Mouse (Mus musculus) CH12.LX (cell line): ENCODE results near the gene Cdh22. TPM values are rescaled to one million over a fixed set of nuclear protein-coding genes. Genes with fewer than 3 reads are reported as not detected.
A peak's percentile ranks its signal among the peaks of the same experiment; 100 is the strongest.

ENCODE experiments used
- DNase-seq: peaks from one replicate; pipeline ENCODE4 v3.0.0-alpha.2; 2013; ENCODE audit errors: extremely low read depth
- H3K27ac ChIP-seq: 2 replicates; pipeline ENCODE4 v1.5.1; 2012; ENCODE audit warnings: low read depth, mild to moderate bottlenecking, control low read depth, moderate library complexity; ENCODE audit not compliant: insufficient read depth
- H3K27me3 ChIP-seq: replicated peaks from 2 replicates; pipeline ENCODE3; 2012; ENCODE audit warnings: inconsistent platforms
- H3K36me3 ChIP-seq, 2 experiments: replicated peaks in 1 of 2; 2 replicates each; pipeline versions ENCODE3 to v1.6.1; 2012; ENCODE audit warnings: inconsistent platforms in 1 of 2, low read length in 1 of 2, mild to moderate bottlenecking in 1 of 2, mixed read lengths in 1 of 2, moderate library complexity in 1 of 2; ENCODE audit not compliant: control insufficient read depth in 1 of 2, insufficient read depth in 1 of 2
- H3K4me1 ChIP-seq, 2 experiments: 2 replicates each; pipeline ENCODE4 v1.6.1; 2012; ENCODE audit warnings: inconsistent platforms in 1 of 2, moderate library complexity in 1 of 2; ENCODE audit not compliant: insufficient read depth in 2 of 2, control insufficient read depth in 1 of 2
- H3K4me2 ChIP-seq: 2 replicates; pipeline ENCODE4 v1.6.1; 2012; ENCODE audit warnings: low read depth, mild to moderate bottlenecking, control low read depth; ENCODE audit not compliant: poor library complexity, insufficient read depth, severe bottlenecking
- H3K4me3 ChIP-seq, 3 experiments: fragments of 150-350 bp in 1 of 3; sonication (generic) in 1 of 3; replicated peaks in 1 of 3; 2 replicates each; pipeline versions ENCODE3 to v1.5.1; 2011 to 2012; ENCODE audit warnings: low read depth in 2 of 3, low read length in 2 of 3, mild to moderate bottlenecking in 2 of 3, moderate library complexity in 2 of 3, control low read depth in 1 of 3, improper control_type of control experiment in 1 of 3, inconsistent platforms in 1 of 3, mixed read lengths in 1 of 3; ENCODE audit not compliant: poor library complexity in 1 of 3
- H3K79me2 ChIP-seq: replicated peaks from 2 replicates; pipeline ENCODE4 v1.6.1; 2012; ENCODE audit warnings: mild to moderate bottlenecking, moderate library complexity; ENCODE audit not compliant: control insufficient read depth, poor library complexity, insufficient read depth, severe bottlenecking; ENCODE audit errors: extremely low read depth
- H3K9ac ChIP-seq: 2 replicates; pipeline ENCODE4 v1.6.1; 2012; ENCODE audit warnings: low read depth, mild to moderate bottlenecking, control low read depth, moderate library complexity; ENCODE audit not compliant: insufficient read depth
- H3K9me3 ChIP-seq: replicated peaks from 2 replicates; pipeline ENCODE3; 2012; ENCODE audit warnings: low read length, inconsistent platforms, mixed read lengths
- BHLHE40 ChIP-seq: IDR thresholded peaks from 2 replicates; pipeline ENCODE4 v1.6.1; 2011; ENCODE audit warnings: mild to moderate bottlenecking, low read depth, low read length, improper control_type of control experiment
- CTCF ChIP-seq, 2 experiments: IDR thresholded peaks in 1 of 2; conservative IDR thresholded peaks in 1 of 2; 2 replicates each; pipeline ENCODE4 v1.5.1; 2011 to 2012; ENCODE audit warnings: low read depth in 2 of 2, low read length in 2 of 2, improper control_type of control experiment in 1 of 2, inconsistent platforms in 1 of 2, mild to moderate bottlenecking in 1 of 2, moderate library complexity in 1 of 2
- EP300 ChIP-seq: IDR thresholded peaks from 2 replicates; pipeline ENCODE4 v1.6.1; 2011; ENCODE audit warnings: low read length, improper control_type of control experiment
- JUN ChIP-seq: IDR thresholded peaks from 2 replicates; pipeline ENCODE4 v1.6.1; 2011; ENCODE audit warnings: low read depth, mild to moderate bottlenecking, low read length, improper control_type of control experiment, moderate library complexity; ENCODE audit not compliant: insufficient read depth
- JUND ChIP-seq: conservative IDR thresholded peaks from 2 replicates; pipeline ENCODE4 v1.6.1; 2011; ENCODE audit warnings: low read depth, low read length, improper control_type of control experiment
- KAT2A ChIP-seq: IDR thresholded peaks from 2 replicates; pipeline ENCODE4 v1.6.1; 2012; ENCODE audit warnings: low read length, improper control_type of control experiment, inconsistent platforms; ENCODE audit not compliant: insufficient replicate concordance
- MAFK ChIP-seq: IDR thresholded peaks from 2 replicates; pipeline ENCODE4 v1.6.1; 2011; ENCODE audit warnings: low read length, improper control_type of control experiment; ENCODE audit not compliant: insufficient replicate concordance
- MAX ChIP-seq: IDR thresholded peaks from 2 replicates; pipeline ENCODE4 v1.6.1; 2011; ENCODE audit warnings: low read length, improper control_type of control experiment
- MEF2A ChIP-seq: IDR thresholded peaks from 2 replicates; pipeline ENCODE4 v1.6.1; 2014; ENCODE audit warnings: low read depth, mild to moderate bottlenecking, inconsistent platforms, low read length, improper control_type of control experiment, borderline replicate concordance
- MYC ChIP-seq: IDR thresholded peaks from 2 replicates; pipeline ENCODE4 v1.6.1; 2011; ENCODE audit warnings: low read depth, mild to moderate bottlenecking, improper control_type of control experiment, low read length
- PAX5 ChIP-seq: IDR thresholded peaks from 2 replicates; pipeline ENCODE4 v1.6.1; 2012; ENCODE audit warnings: low read length, inconsistent platforms, mixed read lengths
- RAD21 ChIP-seq: IDR thresholded peaks from 2 replicates; pipeline ENCODE4 v1.6.1; 2011; ENCODE audit warnings: low read depth, mild to moderate bottlenecking, low read length, improper control_type of control experiment, moderate library complexity
- RCOR1 ChIP-seq: conservative IDR thresholded peaks from 2 replicates; pipeline ENCODE4 v1.6.1; 2012; ENCODE audit warnings: low read depth, mild to moderate bottlenecking, inconsistent platforms, low read length, improper control_type of control experiment
- SMC3 ChIP-seq: IDR thresholded peaks from 2 replicates; pipeline ENCODE4 v1.6.1; 2011; ENCODE audit warnings: low read depth, low read length, improper control_type of control experiment
- ZMIZ1 ChIP-seq: IDR thresholded peaks from 2 replicates; pipeline ENCODE4 v1.6.1; 2012; ENCODE audit warnings: low read depth, mild to moderate bottlenecking, inconsistent platforms, low read length, improper control_type of control experiment
- dilution Hi-C: fragments of 300-500 bp; cut with MboI; formaldehyde crosslinking; loops from 2 replicates; pipeline ENCODE4 v1.14.3; 2020; ENCODE audit warnings: low sequenced_read_pairs; ENCODE audit not compliant: extremely low pct_unique_long_range_greater_than_20kb, extremely low pct_ligation_motif_present
- in situ Hi-C: fragments of 300-500 bp; cut with MboI; formaldehyde crosslinking; loops from 3 replicates; pipeline ENCODE4 v1.14.3; 2019; ENCODE audit warnings: low sequenced_read_pairs, low pct_ligation_motif_present, low pct_unique_long_range_greater_than_20kb, mixed read lengths
- polyA plus RNA-seq: library from polyadenylated mRNA; unstranded; fragments of >175 nt; gene quantifications from 2 replicates; pipeline ENCODE4 v1.2.1, GENCODE M21; 2012; ENCODE audit warnings: low read depth; ENCODE audit not compliant: insufficient read length
- total RNA-seq, 2 experiments: library from RNA; depleted of rRNA; stranded (reverse); fragments of 300-350 nt in 1 of 2; fragments of >200 nt in 1 of 2; gene quantifications; 2 replicates each; pipeline ENCODE4 v1.2.3; 2012 to 2014

The Cdh22 gene
- total and polyA plus RNA-seq, 3 experiments, result 0.08 TPM; not detected in 2

DNA sequence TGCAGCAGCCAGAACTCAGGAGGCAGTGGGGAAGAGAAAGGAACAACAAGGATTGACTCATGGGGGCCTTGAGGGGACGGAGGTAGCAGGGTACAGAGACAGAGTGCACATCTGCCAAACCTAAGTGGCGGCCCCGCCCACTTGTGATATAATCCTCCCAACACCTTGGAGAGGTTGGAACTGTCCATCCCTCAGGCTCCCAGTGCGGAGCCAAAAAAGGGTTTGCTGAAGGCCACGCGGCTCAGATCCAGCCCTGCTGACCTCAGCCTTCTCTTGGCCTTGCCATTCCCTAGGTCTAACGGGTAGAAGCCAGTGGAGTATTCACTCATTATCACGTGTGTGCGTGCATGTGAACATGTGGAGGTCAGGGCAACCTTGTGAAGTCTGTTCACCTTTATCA, 154.0 kb downstream of the Cdh22 start:
- no peak for TF ChIP-seq MAX
- no peak for TF ChIP-seq JUN
- TF ChIP-seq KAT2A, result no peak
- TF ChIP-seq RCOR1, result no peak
- no peak for TF ChIP-seq JUND
- no peak overlapping the region for H3K27ac ChIP-seq
- H3K79me2 ChIP-seq, result no peaks in the 10 kb centered on the region
- no peaks in the 10 kb centered on the region for H3K9me3 ChIP-seq
- no peak overlapping the region for H3K9ac ChIP-seq
- DNase-seq, result no peak
- H3K27me3 ChIP-seq, result peaks cover 65% of the 10 kb centered on the region
- in situ Hi-C loops (no loop called here), dilution Hi-C loops (no loop called here)
- no peak overlapping the region for H3K4me2 ChIP-seq
- no peaks in the 10 kb centered on the region for H3K36me3 ChIP-seq
- no peak overlapping the region for H3K4me3 ChIP-seq
- H3K4me1 ChIP-seq, result peaks cover 0 to 6% of the 10 kb centered on the region in 2 experiments; a peak in 1 of 4 replicates

DNA sequence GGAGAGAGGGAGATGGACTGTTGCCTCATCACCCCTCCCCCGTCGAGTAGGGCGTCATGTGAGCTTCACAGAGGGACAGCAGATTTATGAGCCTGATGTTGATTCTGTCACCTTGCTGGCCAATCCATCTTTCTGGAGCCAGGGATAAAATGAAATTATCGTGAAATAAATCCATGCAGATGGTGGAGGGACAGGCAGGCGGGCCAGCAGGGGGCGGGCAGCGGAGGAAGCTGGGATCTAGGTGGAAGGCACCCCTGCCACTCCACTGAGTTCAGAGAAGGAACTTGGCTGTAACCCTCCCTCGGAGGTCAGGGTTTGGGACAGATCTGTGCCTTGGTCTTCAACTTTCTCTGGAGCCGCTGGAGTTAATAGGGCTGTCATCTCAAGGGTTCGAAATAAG, 156.0 kb downstream of the Cdh22 start:
- in situ Hi-C loops (loop anchor here (5.0 to 10.0 kb wide), 3 partner anchors 194 to 284 kb away; no protein-coding TSS in a partner anchor), dilution Hi-C loops (no loop called here)
- H3K9ac ChIP-seq, result no peak overlapping the region
- H3K4me2 ChIP-seq, result no peak overlapping the region
- DNase-seq, result no peak
- TF ChIP-seq MEF2A (no peak), ZMIZ1 (no peak), CTCF (conservative IDR thresholded peaks at IDR 0.05 in 1 of 2, IDR thresholded peaks at IDR 0.05 in 1 of 2; ENCODE audit: low read depth in 2 of 2, low read length in 2 of 2) (peak in 1 of 2 experiments; percentile 41; a peak in 2 of 4 replicates), PAX5 (no peak), BHLHE40 (no peak), RCOR1 (no peak), SMC3 (peak; percentile 44), KAT2A (no peak), MAX (no peak), EP300 (no peak), MYC (no peak), RAD21 (peak; percentile 0; the same call in 1 of the 2 replicates), MAFK (no peak)
- no peak overlapping the region for H3K4me3 ChIP-seq
- no peaks in the 10 kb centered on the region for H3K36me3 ChIP-seq
- no peaks in the 10 kb centered on the region for H3K79me2 ChIP-seq
- no peaks in the 10 kb centered on the region for H3K9me3 ChIP-seq
- H3K27me3 ChIP-seq, result peaks cover 47% of the 10 kb centered on the region
- H3K27ac ChIP-seq, result no peak overlapping the region
- peaks cover 4 to 18% of the 10 kb centered on the region in 2 experiments; a peak in 2 of 4 replicates for H3K4me1 ChIP-seq
